Mouse (Mus musculus): ENCODE measurements around the gene Gm9495. TPM values are rescaled to one million over a fixed set of nuclear protein-coding genes. Genes with fewer than 3 reads are reported as not detected.
"Not testable (repeated sequence)": the region's sequence is repeated elsewhere in the genome, so short reads cannot be mapped to it uniquely, and the experiment has no call there.

The Gm9495 gene
- not detected in 2 replicates for polyA plus RNA-seq (2016; fragmentation: Nextera tagmentation; extraction: Ambion mirVana)

DNA sequence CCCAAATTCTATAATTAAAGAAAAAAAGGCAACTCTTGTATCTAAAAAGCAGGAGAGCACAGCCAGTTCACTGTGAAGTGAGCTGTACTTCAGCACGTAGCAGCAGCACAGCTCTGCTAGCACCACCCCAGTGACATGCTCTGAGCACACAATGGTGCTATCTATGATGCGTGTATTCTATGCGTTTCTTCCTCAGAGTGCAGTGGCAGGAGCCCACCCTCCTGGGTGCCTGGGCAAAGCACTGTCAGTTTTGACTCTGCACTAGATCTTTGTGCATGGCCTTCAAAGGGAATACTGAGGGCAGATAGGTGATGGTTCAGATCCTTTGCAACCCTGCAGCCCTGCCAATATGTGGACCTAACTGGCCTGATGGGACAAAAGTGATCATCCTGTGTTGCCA is at the start of gene Gm9495:
Gene Gm9495, minus strand, starts transcription at position 101 of the 400 bp plus-strand sequence.
- not testable (repeated sequence) for H3K27ac ChIP-seq; H3K4me1 ChIP-seq; H3K36me3 ChIP-seq; H3K4me3 ChIP-seq; H3K27me3 ChIP-seq (replicated peaks); H3K4me2 ChIP-seq (replicated peaks); H3K9ac ChIP-seq; ATAC-seq (ENCODE audit: low FRiP score, low read depth); H3K9me3 ChIP-seq
- 93% methylated on average over 3 of the region's 3 CpGs for WGBS

DNA sequence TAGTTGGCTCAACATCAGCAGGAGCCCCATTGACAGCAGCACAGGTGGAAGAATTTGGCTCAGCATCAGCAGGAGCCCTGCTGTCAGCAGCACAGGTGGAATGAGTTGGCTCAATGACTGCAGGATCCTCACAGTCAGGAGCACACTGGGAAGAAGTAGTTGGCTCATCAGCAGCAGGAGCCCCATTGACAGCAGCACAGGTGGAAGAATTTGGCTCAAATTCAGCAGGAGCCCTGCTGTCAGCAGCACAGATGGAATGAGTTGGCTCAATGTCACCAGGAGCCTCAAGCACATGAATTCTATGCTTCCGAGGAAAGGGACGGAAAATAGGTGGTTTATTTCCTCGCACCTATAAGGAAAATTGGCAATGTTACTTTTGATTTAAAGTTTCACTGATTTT is 21.6 kb upstream of the Gm9495 start:
- H3K4me2 ChIP-seq (replicated peaks); H3K36me3 ChIP-seq; H3K9ac ChIP-seq: not testable (repeated sequence)

DNA sequence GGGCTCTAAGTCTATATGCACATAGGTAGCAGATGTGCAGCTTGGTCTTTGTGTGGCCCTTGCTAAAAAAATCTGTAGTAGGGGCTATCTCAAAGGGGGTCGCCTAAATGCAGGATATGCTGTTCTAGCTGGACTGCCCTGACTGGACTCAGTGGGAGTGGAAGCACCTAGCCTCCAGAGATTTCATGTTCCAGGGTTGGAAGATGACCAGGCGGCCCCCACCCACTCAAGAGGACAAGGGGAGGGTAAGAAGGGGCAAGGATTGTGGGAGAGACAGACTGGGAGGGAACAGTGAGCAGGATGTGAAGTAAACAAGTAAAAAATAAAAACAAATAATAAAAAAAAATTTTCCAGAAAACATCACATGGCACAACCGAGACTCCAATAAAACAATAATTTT is 33.3 kb downstream of the Gm9495 start:
- H3K36me3 ChIP-seq; H3K27ac ChIP-seq; H3K9me3 ChIP-seq; H3K27me3 ChIP-seq (replicated peaks); H3K9ac ChIP-seq; H3K4me3 ChIP-seq; H3K4me2 ChIP-seq (replicated peaks); ATAC-seq (ENCODE audit: low FRiP score, low read depth); H3K4me1 ChIP-seq: not testable (repeated sequence)
- WGBS: 89% methylated on average over 3 of the region's 3 CpGs

More for the DNA sequence above, 21.6 kb upstream of the Gm9495 start:
- WGBS: 84% methylated on average over 3 of the region's 3 CpGs
- H3K9me3 ChIP-seq; ATAC-seq (ENCODE audit: low FRiP score, low read depth); H3K4me1 ChIP-seq; H3K27me3 ChIP-seq (replicated peaks); H3K4me3 ChIP-seq; H3K27ac ChIP-seq: not testable (repeated sequence)

DNA sequence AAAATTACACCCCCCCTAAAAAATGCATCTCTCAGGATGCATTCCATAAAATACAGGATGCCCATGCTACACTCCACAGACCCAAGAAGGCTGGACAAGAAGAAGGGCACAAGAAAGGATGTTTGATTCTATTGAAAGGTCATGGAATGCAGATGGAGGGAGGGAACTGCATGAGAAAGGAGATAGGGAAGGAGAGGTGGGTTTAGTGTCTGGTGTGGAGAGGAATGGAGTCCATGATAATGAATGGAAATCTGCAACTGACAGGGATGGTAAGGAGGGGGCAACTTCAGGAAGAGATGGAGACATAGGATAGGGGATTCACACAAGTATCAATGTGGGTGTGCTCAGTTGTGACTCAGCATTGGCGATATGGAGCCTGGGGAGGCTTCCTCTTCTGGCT is 39.0 kb downstream of the Gm9495 start:
- H3K4me1 ChIP-seq: no peaks in the 10 kb centered on the region
- no peaks in the 10 kb centered on the region for H3K9me3 ChIP-seq
- no peak overlapping the region for H3K27ac ChIP-seq
- H3K27me3 ChIP-seq (replicated peaks): no peaks in the 10 kb centered on the region
- H3K9ac ChIP-seq: no peak overlapping the region
- no peak overlapping the region for H3K4me3 ChIP-seq
- H3K4me2 ChIP-seq (replicated peaks): no peak overlapping the region
- 100% methylated on average over 1 of the region's 1 CpGs for WGBS
- ATAC-seq (ENCODE audit: low FRiP score, low read depth): no peak
- H3K36me3 ChIP-seq: no peaks in the 10 kb centered on the region

DNA sequence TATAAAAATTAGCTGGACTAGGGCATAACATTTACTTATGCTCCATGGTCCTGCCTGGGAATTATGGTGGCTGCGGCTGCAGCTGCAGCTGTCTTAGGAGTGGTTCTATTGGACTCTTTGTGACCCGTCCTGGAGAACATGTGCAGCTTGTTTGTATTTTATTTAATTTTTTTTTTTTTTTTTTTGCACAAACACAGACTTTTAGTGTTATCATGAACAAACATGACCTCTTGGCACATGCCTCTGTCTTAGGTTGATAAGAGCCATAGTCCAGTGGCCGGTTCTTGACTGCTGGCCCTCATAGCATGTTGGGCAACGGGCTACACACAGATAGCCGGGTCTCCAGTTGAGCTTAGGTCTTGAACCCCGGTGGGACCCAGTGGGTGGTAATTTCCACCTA is 48.6 kb downstream of the Gm9495 start:
- no peak overlapping the region for H3K27ac ChIP-seq
- H3K4me2 ChIP-seq (replicated peaks): no peak overlapping the region
- no peak overlapping the region for H3K9ac ChIP-seq
- no peaks in the 10 kb centered on the region for H3K36me3 ChIP-seq
- ATAC-seq (ENCODE audit: low FRiP score, low read depth): no peak
- WGBS: 89% methylated on average over 6 of the region's 6 CpGs
- 0 out of 2 replicates have a peak, but pooled peaks cover under 1% of the 10 kb centered on the region for H3K4me1 ChIP-seq
- no peaks in the 10 kb centered on the region for H3K27me3 ChIP-seq (replicated peaks)
- no peak overlapping the region for H3K4me3 ChIP-seq
- H3K9me3 ChIP-seq: no peaks in the 10 kb centered on the region

DNA sequence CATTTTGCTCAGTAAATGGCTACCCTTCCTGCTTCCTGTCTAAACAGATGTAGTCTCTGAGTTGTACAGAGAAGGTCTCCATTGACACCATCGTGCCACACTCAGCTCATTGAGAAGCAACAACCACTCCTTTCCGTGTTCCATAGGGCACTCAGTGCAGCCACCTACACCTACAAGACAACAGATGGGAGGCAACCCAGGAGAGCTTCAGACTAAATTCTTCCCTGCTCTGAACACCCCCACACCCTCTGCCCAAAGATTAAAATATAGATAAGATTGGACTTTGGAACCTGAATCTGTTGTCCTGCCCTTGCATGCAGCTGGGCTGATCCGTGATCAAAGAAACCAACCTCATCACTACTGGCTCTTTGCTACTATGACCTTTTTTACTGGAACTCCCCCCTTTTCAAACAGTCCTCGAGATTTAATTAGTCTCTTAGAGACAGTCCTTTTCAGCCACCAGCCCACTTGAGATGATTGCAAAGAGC is 53.4 kb downstream of the Gm9495 start:
- Histone ChIP-seq H3K4me2 (replicated peaks) (peak overlapping the region; percentile 67), H3K4me1 (peaks cover 6% of the 10 kb centered on the region), H3K36me3 (no peaks in the 10 kb centered on the region), H3K27ac (no peak overlapping the region), H3K9me3 (no peaks in the 10 kb centered on the region), H3K4me3 (peak overlapping the region; percentile 39; the same call in 1 of the 2 replicates), H3K9ac (no peak overlapping the region), H3K27me3 (replicated peaks) (no peaks in the 10 kb centered on the region)
- no peak for ATAC-seq (ENCODE audit: low FRiP score, low read depth)
- WGBS: 74% methylated on average over 4 of the region's 4 CpGs

DNA sequence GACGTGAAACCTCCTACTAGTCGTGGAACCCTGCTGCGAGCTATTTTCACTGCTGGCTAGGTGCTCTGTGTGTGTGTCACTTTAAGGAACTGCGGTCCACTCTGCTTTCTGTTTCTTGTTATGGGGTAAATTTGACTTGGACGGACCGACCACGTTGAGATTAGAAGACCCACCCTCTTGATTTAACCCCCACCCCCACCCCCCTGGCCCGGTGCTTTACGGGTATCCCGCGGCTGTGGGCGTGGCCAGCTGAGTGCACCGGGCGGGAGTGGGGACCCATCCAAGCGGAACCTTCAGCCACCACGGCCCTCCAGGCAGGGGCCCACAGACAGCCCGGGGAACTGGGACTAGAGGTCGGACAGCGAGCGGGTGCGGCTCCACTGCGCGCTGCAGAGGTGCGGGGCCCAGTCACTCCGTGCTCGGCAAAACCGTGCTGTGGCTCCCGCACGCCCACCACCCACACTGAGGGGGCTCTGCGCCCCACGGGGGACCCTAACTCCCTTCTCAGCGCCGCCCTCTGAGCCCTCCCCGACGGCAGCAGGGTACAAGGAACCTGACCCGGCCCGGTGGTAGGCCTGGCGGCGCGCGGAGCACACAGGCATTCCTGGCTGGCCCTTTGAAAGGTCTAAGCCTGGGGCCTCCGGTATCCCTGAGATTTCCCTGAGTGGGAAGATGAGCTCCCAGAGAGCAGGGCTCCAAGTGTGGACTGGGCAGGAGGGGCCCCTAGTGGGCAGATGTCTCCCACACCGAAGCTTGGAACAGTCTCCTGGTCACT is 54.0 kb downstream of the Gm9495 start:
- Histone ChIP-seq H3K9ac (peak overlapping the region; percentile 52), H3K4me2 (replicated peaks) (peak overlapping the region; percentile 67), H3K27ac (no peak overlapping the region), H3K4me1 (peaks cover 6% of the 10 kb centered on the region), H3K27me3 (replicated peaks) (no peaks in the 10 kb centered on the region), H3K9me3 (no peaks in the 10 kb centered on the region), H3K4me3 (peak overlapping the region; percentile 39), H3K36me3 (no peaks in the 10 kb centered on the region)
- ATAC-seq (ENCODE audit: low FRiP score, low read depth): peak; percentile 23
- 19% methylated on average over 43 of the region's 43 CpGs for WGBS

DNA sequence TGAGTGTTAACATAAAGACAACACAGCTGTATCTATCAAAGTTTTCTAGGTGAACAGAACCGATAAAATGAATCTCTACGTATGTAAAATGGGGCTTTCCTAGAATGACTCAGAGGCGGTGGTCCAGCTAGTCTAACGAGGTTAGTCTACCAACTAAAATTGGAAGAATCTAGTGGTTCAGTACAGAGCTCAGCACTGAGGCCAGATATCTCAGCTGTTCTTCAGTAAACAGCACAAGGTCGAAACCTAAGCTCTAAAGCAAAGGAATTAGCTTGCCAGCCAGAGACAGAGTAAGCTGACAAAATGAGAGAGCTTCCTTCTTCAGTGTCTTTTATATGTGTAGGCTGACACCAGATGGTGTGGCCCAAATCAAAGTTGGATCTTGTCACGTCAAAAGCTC is 57.2 kb downstream of the Gm9495 start:
- Histone ChIP-seq H3K4me3 (no peak overlapping the region), H3K9ac (no peak overlapping the region), H3K4me1 (peaks cover 6% of the 10 kb centered on the region), H3K36me3 (peaks cover 13% of the 10 kb centered on the region), H3K27ac (no peak overlapping the region), H3K9me3 (peaks cover 15% of the 10 kb centered on the region), H3K27me3 (replicated peaks) (no peaks in the 10 kb centered on the region), H3K4me2 (replicated peaks) (peak overlapping the region; percentile 59)
- ATAC-seq (ENCODE audit: low FRiP score, low read depth): no peak
- 88% methylated on average over 6 of the region's 6 CpGs for WGBS

DNA sequence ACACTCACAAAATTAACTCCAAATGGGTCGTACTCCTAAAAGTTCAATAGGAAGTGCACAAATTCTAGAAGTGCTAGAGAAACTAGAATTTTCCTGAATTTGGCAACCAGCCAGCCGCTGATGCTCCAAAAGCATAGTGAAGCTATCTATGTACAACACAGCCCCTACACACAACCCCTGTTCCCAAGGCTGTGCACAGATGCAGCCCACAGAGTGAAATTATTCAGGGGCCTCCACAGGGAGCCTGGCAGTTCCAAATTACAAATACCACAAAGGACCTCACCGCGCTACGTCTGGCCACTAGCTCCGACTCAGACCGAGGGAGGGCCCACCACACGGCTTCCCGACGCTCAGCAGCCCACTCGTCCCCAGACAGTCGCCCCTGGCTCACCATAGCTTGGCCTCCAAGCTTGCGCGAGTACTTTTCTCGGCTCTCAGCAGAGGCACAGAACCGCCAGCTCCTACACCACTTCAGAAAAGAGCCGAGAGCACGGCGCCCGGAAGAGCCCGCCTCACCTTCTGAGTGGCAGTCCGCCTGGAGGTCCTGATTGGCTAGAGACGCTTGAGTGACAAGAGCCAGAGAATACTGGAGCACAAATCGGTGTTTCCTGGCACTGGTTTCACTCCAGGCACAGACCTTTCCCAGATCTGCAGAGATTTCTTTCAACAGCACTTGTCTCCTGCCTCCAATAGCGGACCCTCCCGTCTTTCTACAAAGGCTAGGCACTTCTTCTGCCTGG is 58.1 kb downstream of the Gm9495 start:
- Histone ChIP-seq H3K36me3 (peaks cover 13% of the 10 kb centered on the region), H3K4me1 (peaks cover 6% of the 10 kb centered on the region), H3K27ac (peak overlapping the region; percentile 92), H3K9me3 (peaks cover 23% of the 10 kb centered on the region), H3K9ac (peak overlapping the region; percentile 80), H3K27me3 (replicated peaks) (no peaks in the 10 kb centered on the region), H3K4me3 (peak overlapping the region; percentile 69), H3K4me2 (replicated peaks) (peak overlapping the region; percentile 59)
- 1% methylated on average over 26 of the region's 26 CpGs for WGBS
- peak; percentile 99 for ATAC-seq (ENCODE audit: low FRiP score, low read depth)

DNA sequence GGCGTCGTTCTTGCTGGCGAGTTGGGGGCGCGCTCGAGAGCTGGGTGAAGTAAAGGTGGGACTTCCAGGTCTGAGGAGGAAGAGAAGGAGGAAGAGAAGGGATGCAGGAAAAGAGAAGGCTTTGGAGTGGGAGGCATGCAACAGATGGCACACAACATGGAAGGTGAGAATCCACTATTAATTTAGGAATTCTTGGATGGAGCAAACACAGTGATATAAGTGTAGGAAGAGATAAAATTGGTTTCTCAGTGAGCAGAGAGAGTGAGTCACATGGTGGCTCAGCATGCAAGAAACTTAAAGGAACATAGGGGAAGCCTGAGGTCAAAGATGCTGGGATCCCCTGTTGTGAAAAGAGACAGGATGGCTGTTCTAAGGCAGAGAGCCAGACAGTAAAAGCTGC is 69.0 kb downstream of the Gm9495 start:
- Histone ChIP-seq H3K9ac (no peak overlapping the region), H3K36me3 (peaks cover 28% of the 10 kb centered on the region), H3K4me1 (no peaks in the 10 kb centered on the region), H3K27ac (no peak overlapping the region), H3K4me3 (no peak overlapping the region), H3K27me3 (replicated peaks) (no peaks in the 10 kb centered on the region), H3K9me3 (peaks cover 45% of the 10 kb centered on the region), H3K4me2 (replicated peaks) (no peak overlapping the region)
- WGBS: 97% methylated on average over 6 of the region's 6 CpGs
- ATAC-seq (ENCODE audit: low FRiP score, low read depth): no peak
